Mouse (Mus musculus): ENCODE results near the gene Rad9a. TPM values are rescaled to one million over a fixed set of nuclear protein-coding genes. Genes with fewer than 3 reads are reported as not detected.
A peak's percentile ranks its signal among the peaks of the same experiment; 100 is the strongest.

The Rad9a gene
- total RNA-seq, 2 experiments from 2014 or later, result 21.4 to 36.7 TPM

GRCm38 (mm10) chr19:4194776-4195650, 6.4 kb downstream of the Rad9a start:
- no peak for ATAC-seq (ENCODE audit: poor library complexity, severe bottlenecking)

- ATAC-seq (ENCODE audit: poor library complexity, severe bottlenecking), result no peak
Observed at GRCm38 (mm10) chr19:4194021-4194724, 7.3 kb downstream of the Rad9a start.

- ATAC-seq (ENCODE audit: poor library complexity, severe bottlenecking), result no peak
Observed at GRCm38 (mm10) chr19:4193129-4193528, 8.3 kb downstream of the Rad9a start.

- ATAC-seq (ENCODE audit: poor library complexity, severe bottlenecking), result no peak
Observed at GRCm38 (mm10) chr19:4192251-4192985, 9.0 kb downstream of the Rad9a start.

- peak; percentile 94 for ATAC-seq (ENCODE audit: poor library complexity, severe bottlenecking)
Observed at GRCm38 (mm10) chr19:4191528-4192250, 9.8 kb downstream of the Rad9a start, which contains the start of gene Ppp1ca. Gene Ppp1ca, plus strand, starts transcription at chr19:4192065.

GRCm38 (mm10) chr19:4190831-4191334, 10.6 kb downstream of the Rad9a start, which contains the start of gene Tbc1d10c:
Gene Tbc1d10c, minus strand, starts transcription at chr19:4191284.
- ATAC-seq (ENCODE audit: poor library complexity, severe bottlenecking), result peak; percentile 72

GRCm38 (mm10) chr19:4189051-4189620, 12.3 kb downstream of the Rad9a start:
- no peak for ATAC-seq (ENCODE audit: poor library complexity, severe bottlenecking)

GRCm38 (mm10) chr19:4187303-4187702, 14.2 kb downstream of the Rad9a start:
- ATAC-seq (ENCODE audit: poor library complexity, severe bottlenecking), result no peak

GRCm38 (mm10) chr19:4184976-4185975, 16.2 kb downstream of the Rad9a start:
- ATAC-seq (ENCODE audit: poor library complexity, severe bottlenecking), result peak; percentile 55

GRCm38 (mm10) chr19:4183689-4184088, 17.8 kb downstream of the Rad9a start:
- no peak for ATAC-seq (ENCODE audit: poor library complexity, severe bottlenecking)

- peak; percentile 81 for ATAC-seq (ENCODE audit: poor library complexity, severe bottlenecking)
Observed at GRCm38 (mm10) chr19:4181892-4182291, 19.6 kb downstream of the Rad9a start.

- peak; percentile 70 for ATAC-seq (ENCODE audit: poor library complexity, severe bottlenecking)
Observed at GRCm38 (mm10) chr19:4180411-4180810, 21.1 kb downstream of the Rad9a start.

- no peak for ATAC-seq (ENCODE audit: poor library complexity, severe bottlenecking)
Observed at GRCm38 (mm10) chr19:4175368-4175947, 26.0 kb downstream of the Rad9a start, which contains the start of gene Carns1. Gene Carns1, minus strand, starts transcription at chr19:4175479.

GRCm38 (mm10) chr19:4172925-4173324, 28.5 kb downstream of the Rad9a start:
- no peak for ATAC-seq (ENCODE audit: poor library complexity, severe bottlenecking)

GRCm38 (mm10) chr19:4171393-4172290, 29.8 kb downstream of the Rad9a start:
- peak; percentile 38 for ATAC-seq (ENCODE audit: poor library complexity, severe bottlenecking)

GRCm38 (mm10) chr19:4170723-4171392, 30.6 kb downstream of the Rad9a start:
- ATAC-seq (ENCODE audit: poor library complexity, severe bottlenecking), result no peak

- ATAC-seq (ENCODE audit: poor library complexity, severe bottlenecking), result no peak; the same call in 1 of the 2 replicates
Observed at GRCm38 (mm10) chr19:4169810-4170209, 31.7 kb downstream of the Rad9a start.
